Mouse (Mus musculus) embryonic facial prominence, embryonic 12.5 days (tissue): ENCODE measurements at regions not wholly inside any gene's neighbourhood (a gene's known extent, or its start where the extent isn't known, plus 50 kb on each side); places are given as distances from the start of the nearest gene placed in this dataset.

Experiments
- ATAC-seq: fragments of 200-750 bp; cut with Nextera tagmentation; 2 replicates; pipeline ENCODE4 v1.8.0; 2017; ENCODE audit not compliant: insufficient number of reproducible peaks, insufficient read depth, low FRiP score, low TSS enrichment
- H3K27ac ChIP-seq: fragments of 300-500 bp; sonication (generic); 2 replicates; pipeline ENCODE4 v1.5.1; 2016; ENCODE audit warnings: mild to moderate bottlenecking
- H3K27me3 ChIP-seq: fragments of 300-500 bp; sonication (generic); 2 replicates; pipeline ENCODE4 v1.6.1; 2016; ENCODE audit warnings: mild to moderate bottlenecking, moderate library complexity
- H3K36me3 ChIP-seq: fragments of 300-500 bp; sonication (generic); 2 replicates; pipeline ENCODE4 v1.6.1; 2016; ENCODE audit warnings: mild to moderate bottlenecking
- H3K4me1 ChIP-seq: fragments of 300-500 bp; sonication (generic); 2 replicates; pipeline ENCODE4 v1.6.1; 2016
- H3K4me2 ChIP-seq: fragments of 300-500 bp; sonication (generic); replicated peaks from 2 replicates; pipeline ENCODE4 v1.6.1; 2016; ENCODE audit warnings: mild to moderate bottlenecking, moderate library complexity
- H3K4me3 ChIP-seq: fragments of 300-500 bp; sonication (generic); 2 replicates; pipeline ENCODE4 v1.5.1; 2016; ENCODE audit warnings: mild to moderate bottlenecking
- H3K9ac ChIP-seq: fragments of 300-500 bp; sonication (generic); 2 replicates; pipeline ENCODE4 v1.6.1; 2016; ENCODE audit warnings: mild to moderate bottlenecking, moderate library complexity
- H3K9me3 ChIP-seq: fragments of 300-500 bp; sonication (generic); 2 replicates; pipeline ENCODE4 v1.6.1; 2016; ENCODE audit warnings: mild to moderate bottlenecking, moderate library complexity
- WGBS: fragments of 180-500 bp; shearing (Covaris S2); methylation state at CpG from one replicate; pipeline ENCODE4 v1.1.7; 2016; 5-methylcytosine and 5-hydroxymethylcytosine counted together

GRCm38 (mm10) chr2:129883417-129883816 is 83.1 kb downstream of the Stk35 start:
- 48% methylated on average over 6 of the region's 6 CpGs for WGBS
- H3K27me3 ChIP-seq: no peaks in the 10 kb centered on the region
- no peak for ATAC-seq

GRCm38 (mm10) chr2:129884316-129884715 is 84.0 kb downstream of the Stk35 start:
- H3K9ac ChIP-seq: no peak overlapping the region
- H3K36me3 ChIP-seq: no peaks in the 10 kb centered on the region
- no peaks in the 10 kb centered on the region for H3K9me3 ChIP-seq
- no peaks in the 10 kb centered on the region for H3K4me1 ChIP-seq
- no peak overlapping the region for H3K4me2 ChIP-seq
- ATAC-seq: no peak
- no peaks in the 10 kb centered on the region for H3K27me3 ChIP-seq
- H3K4me3 ChIP-seq: no peak overlapping the region
- H3K27ac ChIP-seq: no peak overlapping the region
- WGBS: 81% methylated on average over 3 of the region's 3 CpGs

More at GRCm38 (mm10) chr2:129883417-129883816, 83.1 kb downstream of the Stk35 start:
- H3K4me2 ChIP-seq: no peak overlapping the region
- H3K4me3 ChIP-seq: no peak overlapping the region
- no peaks in the 10 kb centered on the region for H3K4me1 ChIP-seq
- no peaks in the 10 kb centered on the region for H3K36me3 ChIP-seq
- no peak overlapping the region for H3K27ac ChIP-seq
- H3K9ac ChIP-seq: no peak overlapping the region
- no peaks in the 10 kb centered on the region for H3K9me3 ChIP-seq

DNA sequence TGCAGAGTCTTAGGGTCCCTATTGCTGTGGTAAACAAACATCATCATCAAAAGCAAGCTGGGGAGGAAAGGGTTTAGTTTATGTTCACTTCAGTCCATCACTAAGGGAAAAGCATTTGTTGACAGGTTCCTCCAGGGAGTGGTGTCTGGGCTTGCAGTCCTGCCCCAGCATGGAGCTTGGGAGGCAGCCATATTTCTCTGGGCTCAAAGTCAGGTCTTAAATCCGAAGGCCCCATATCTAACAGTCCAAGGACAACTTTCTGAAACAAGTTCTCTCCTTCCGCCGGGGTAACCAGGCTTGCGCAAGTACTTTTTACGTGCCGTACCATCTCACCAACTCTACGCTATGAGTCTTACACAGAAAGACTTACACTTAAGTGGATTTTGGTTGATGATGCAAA is 85.2 kb downstream of the Stk35 start:
- no peak for ATAC-seq
- H3K4me3 ChIP-seq: no peak overlapping the region
- H3K9ac ChIP-seq: no peak overlapping the region
- WGBS: 92% methylated on average over 7 of the region's 7 CpGs
- no peak overlapping the region for H3K27ac ChIP-seq
- no peaks in the 10 kb centered on the region for H3K27me3 ChIP-seq
- no peaks in the 10 kb centered on the region for H3K9me3 ChIP-seq
- H3K36me3 ChIP-seq: no peaks in the 10 kb centered on the region
- no peaks in the 10 kb centered on the region for H3K4me1 ChIP-seq
- H3K4me2 ChIP-seq: no peak overlapping the region

GRCm38 (mm10) chr2:129893231-129893630 is 92.9 kb downstream of the Stk35 start:
- Histone ChIP-seq H3K4me2 (no peak overlapping the region), H3K27me3 (no peaks in the 10 kb centered on the region), H3K9ac (no peak overlapping the region), H3K9me3 (no peaks in the 10 kb centered on the region), H3K4me3 (no peak overlapping the region), H3K36me3 (no peaks in the 10 kb centered on the region), H3K4me1 (no peaks in the 10 kb centered on the region), H3K27ac (no peak overlapping the region)
- 73% methylated on average over 7 of the region's 7 CpGs for WGBS
- no peak for ATAC-seq

DNA sequence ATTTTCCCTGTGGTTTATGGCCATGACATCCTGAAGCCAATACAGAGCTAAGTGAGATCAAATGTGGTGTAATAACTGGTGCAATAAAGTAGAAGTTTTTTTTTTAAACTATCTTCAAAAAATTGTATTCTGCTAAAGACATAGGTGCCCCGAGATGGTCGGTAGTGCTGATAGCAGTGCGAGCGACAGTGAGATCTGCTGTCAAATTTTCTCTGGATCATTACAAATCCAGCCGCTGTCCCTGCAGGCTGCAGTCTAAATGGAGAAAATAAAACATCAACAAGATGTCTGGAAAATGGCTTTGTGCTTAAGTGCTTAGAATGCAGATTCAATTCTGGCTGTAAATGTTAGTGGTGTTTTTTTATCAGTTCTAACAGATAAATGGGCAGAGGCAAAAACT is 93.5 kb downstream of the Stk35 start:
- ATAC-seq: no peak
- Histone ChIP-seq H3K4me2 (no peak overlapping the region), H3K27me3 (no peaks in the 10 kb centered on the region), H3K27ac (no peak overlapping the region), H3K36me3 (no peaks in the 10 kb centered on the region), H3K4me3 (no peak overlapping the region), H3K9ac (no peak overlapping the region), H3K4me1 (no peaks in the 10 kb centered on the region), H3K9me3 (no peaks in the 10 kb centered on the region)
- 87% methylated on average over 5 of the region's 5 CpGs for WGBS

- Histone ChIP-seq H3K9me3 (no peaks in the 10 kb centered on the region), H3K36me3 (no peaks in the 10 kb centered on the region), H3K27ac (no peak overlapping the region), H3K9ac (no peak overlapping the region), H3K27me3 (no peaks in the 10 kb centered on the region), H3K4me1 (no peaks in the 10 kb centered on the region), H3K4me2 (no peak overlapping the region), H3K4me3 (no peak overlapping the region)
- ATAC-seq: no peak
- 78% methylated on average over 8 of the region's 8 CpGs for WGBS
Observed at GRCm38 (mm10) chr2:129894906-129895305, 94.6 kb downstream of the Stk35 start.

GRCm38 (mm10) chr2:129895369-129895768 is 95.1 kb downstream of the Stk35 start:
- 89% methylated on average over 6 of the region's 6 CpGs for whole genome bisulfite sequencing
- Histone ChIP-seq H3K27me3 (no peaks in the 10 kb centered on the region), H3K9me3 (no peaks in the 10 kb centered on the region), H3K9ac (no peak overlapping the region), H3K27ac (no peak overlapping the region), H3K4me1 (no peaks in the 10 kb centered on the region), H3K4me2 (no peak overlapping the region), H3K36me3 (no peaks in the 10 kb centered on the region), H3K4me3 (no peak overlapping the region)
- no peak for ATAC-seq

DNA sequence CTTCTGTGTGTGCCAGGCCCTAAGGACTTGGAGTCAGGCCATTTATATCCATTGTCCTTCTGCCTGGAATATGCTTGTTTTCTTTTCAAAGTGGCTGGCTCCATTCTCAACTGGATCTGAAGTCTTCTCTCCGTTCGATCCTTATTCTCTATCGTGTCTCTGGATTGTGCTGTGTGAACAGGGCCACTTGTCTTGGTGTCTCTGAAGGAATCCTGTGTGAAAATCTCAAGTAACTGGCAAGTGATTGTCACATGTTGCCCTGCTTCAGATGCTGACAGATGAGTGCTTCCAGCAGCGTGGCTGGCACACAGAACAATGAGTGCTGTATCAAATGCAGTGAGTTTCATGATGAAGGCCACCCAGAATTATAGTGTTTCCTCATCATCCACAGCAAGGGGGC is 96.4 kb downstream of the Stk35 start:
- H3K27me3 ChIP-seq: no peaks in the 10 kb centered on the region

DNA sequence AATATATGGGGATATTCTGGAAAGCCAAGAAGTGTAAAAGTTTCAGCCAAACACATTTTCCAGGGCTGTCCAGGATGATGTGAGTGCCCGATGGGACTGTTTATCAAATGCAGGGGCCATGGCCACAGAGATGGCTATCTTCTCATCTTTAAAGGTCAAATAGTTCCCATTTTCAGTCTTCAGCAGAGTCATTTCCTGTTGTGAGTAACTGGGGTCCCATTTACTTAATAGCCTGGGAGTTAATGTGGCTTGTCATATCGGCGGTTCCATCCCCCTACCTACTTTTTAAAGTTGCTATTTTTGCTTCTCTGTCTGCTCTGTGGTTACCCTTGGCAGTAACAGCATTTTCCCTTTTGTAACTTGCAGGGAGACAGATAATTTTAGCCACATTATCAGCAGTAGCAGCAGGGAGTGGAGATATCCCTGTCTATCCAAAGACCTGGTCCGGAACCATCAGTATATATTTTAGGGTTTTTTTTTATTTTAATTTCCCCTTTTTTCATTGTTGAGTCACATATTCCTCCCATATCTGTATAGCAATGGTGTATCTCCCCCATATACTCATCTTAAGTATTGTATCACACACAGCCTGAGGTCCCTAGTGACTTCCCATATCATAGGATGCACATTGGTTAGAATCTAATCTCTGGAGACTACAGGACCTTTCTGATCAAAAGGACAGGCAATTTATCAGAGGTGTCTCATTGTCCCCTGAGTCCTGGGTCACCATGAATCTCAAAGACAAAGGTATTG is 103.2 kb downstream of the Stk35 start:
- Histone ChIP-seq H3K9me3 (no peaks in the 10 kb centered on the region), H3K4me3 (no peak overlapping the region), H3K9ac (no peak overlapping the region), H3K27ac (no peak overlapping the region), H3K4me1 (peaks cover under 1% of the 10 kb centered on the region; the same call in 1 of the 2 replicates), H3K4me2 (no peak overlapping the region), H3K27me3 (peaks cover 2% of the 10 kb centered on the region; the same call in 1 of the 2 replicates), H3K36me3 (no peaks in the 10 kb centered on the region)
- 53% methylated on average over 4 of the region's 4 CpGs for WGBS
- ATAC-seq: no peak

More for the DNA sequence above, 96.4 kb downstream of the Stk35 start:
- no peak overlapping the region for H3K27ac ChIP-seq
- no peaks in the 10 kb centered on the region for H3K9me3 ChIP-seq
- H3K36me3 ChIP-seq: no peaks in the 10 kb centered on the region
- no peak overlapping the region for H3K9ac ChIP-seq
- H3K4me2 ChIP-seq: no peak overlapping the region
- WGBS: 76% methylated on average over 4 of the region's 4 CpGs
- no peak for ATAC-seq
- H3K4me1 ChIP-seq: no peaks in the 10 kb centered on the region
- no peak overlapping the region for H3K4me3 ChIP-seq

- Histone ChIP-seq H3K4me2 (no peak overlapping the region), H3K9me3 (no peaks in the 10 kb centered on the region), H3K27ac (no peak overlapping the region), H3K4me1 (peaks cover 8% of the 10 kb centered on the region), H3K36me3 (no peaks in the 10 kb centered on the region), H3K9ac (no peak overlapping the region), H3K27me3 (peaks cover 2% of the 10 kb centered on the region), H3K4me3 (no peak overlapping the region)
- 41% methylated on average over 7 of the region's 7 CpGs for WGBS
- no peak for ATAC-seq
Observed at GRCm38 (mm10) chr2:129904753-129905152, 104.4 kb downstream of the Stk35 start.

DNA sequence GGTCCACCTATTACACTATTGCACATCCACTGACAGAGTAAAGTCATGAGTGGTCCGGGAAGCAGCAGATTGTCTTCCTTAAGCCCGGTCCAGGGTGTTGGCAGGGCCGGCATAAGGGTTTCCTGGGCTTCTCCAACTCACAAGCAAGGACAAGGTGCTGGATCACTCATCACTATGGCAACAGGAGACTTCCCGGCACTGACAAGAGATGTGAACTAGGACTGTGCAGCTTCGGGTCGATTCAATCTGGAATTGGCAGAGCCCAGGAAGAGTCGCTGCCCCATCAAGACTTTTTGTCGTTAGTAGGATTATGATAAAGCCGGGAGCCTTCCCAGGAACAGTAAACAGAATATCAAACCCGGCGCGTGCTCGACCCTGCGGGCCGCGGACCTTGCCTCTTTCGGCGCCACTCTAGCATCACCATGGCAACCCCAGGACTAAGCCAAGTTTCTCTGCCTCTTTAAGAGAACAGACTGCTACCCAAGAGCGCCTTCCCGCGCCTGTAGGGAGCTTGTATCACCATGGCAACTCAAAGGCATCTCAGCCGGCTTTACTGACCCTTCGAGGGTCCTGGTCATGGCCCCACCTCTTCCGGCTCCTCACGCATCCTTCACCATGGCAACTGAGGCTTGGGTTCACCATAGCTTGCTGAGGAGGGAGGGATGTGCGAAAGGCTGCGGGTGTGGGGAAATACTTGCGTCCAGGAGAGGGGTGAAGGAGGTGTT is 103.3 kb upstream of the Tgm3 start:
- Histone ChIP-seq H3K27ac (no peak overlapping the region), H3K4me3 (peak overlapping the region; percentile 31), H3K9ac (0 out of 2 replicates have a peak overlapping the region, but pooled peaks have one; percentile 5), H3K27me3 (peaks cover 2% of the 10 kb centered on the region), H3K4me2 (peak overlapping the region; percentile 57), H3K4me1 (peaks cover 16% of the 10 kb centered on the region), H3K9me3 (no peaks in the 10 kb centered on the region), H3K36me3 (no peaks in the 10 kb centered on the region)
- WGBS: 3% methylated on average over 28 of the region's 28 CpGs
- ATAC-seq: peak; percentile 76
